Mouse (Mus musculus) CH12.LX (cell line): Measurements from ENCODE around the gene Fam186a. TPM values are rescaled to one million over a fixed set of nuclear protein-coding genes. Genes with fewer than 3 reads are reported as not detected.
"Not testable (repeated sequence)": the region's sequence is repeated elsewhere in the genome, so short reads cannot be mapped to it uniquely, and the experiment has no call there.

Source experiments
- DNase-seq: peaks from one replicate; pipeline ENCODE4 v3.0.0-alpha.2; 2013; ENCODE audit errors: extremely low read depth
- H3K27ac ChIP-seq: 2 replicates; pipeline ENCODE4 v1.5.1; 2012; ENCODE audit warnings: low read depth, mild to moderate bottlenecking, control low read depth, moderate library complexity; ENCODE audit not compliant: insufficient read depth
- H3K27me3 ChIP-seq: replicated peaks from 2 replicates; pipeline ENCODE3; 2012; ENCODE audit warnings: inconsistent platforms
- H3K36me3 ChIP-seq, 2 experiments: replicated peaks in 1 of 2; 2 replicates each; pipeline versions ENCODE3 to v1.6.1; 2012; ENCODE audit warnings: inconsistent platforms in 1 of 2, low read length in 1 of 2, mild to moderate bottlenecking in 1 of 2, mixed read lengths in 1 of 2, moderate library complexity in 1 of 2; ENCODE audit not compliant: control insufficient read depth in 1 of 2, insufficient read depth in 1 of 2
- H3K4me1 ChIP-seq, 2 experiments: 2 replicates each; pipeline ENCODE4 v1.6.1; 2012; ENCODE audit warnings: inconsistent platforms in 1 of 2, moderate library complexity in 1 of 2; ENCODE audit not compliant: insufficient read depth in 2 of 2, control insufficient read depth in 1 of 2
- H3K4me2 ChIP-seq: 2 replicates; pipeline ENCODE4 v1.6.1; 2012; ENCODE audit warnings: low read depth, mild to moderate bottlenecking, control low read depth; ENCODE audit not compliant: poor library complexity, insufficient read depth, severe bottlenecking
- H3K4me3 ChIP-seq, 3 experiments: fragments of 150-350 bp in 1 of 3; sonication (generic) in 1 of 3; replicated peaks in 1 of 3; 2 replicates each; pipeline versions ENCODE3 to v1.5.1; 2011 to 2012; ENCODE audit warnings: low read depth in 2 of 3, low read length in 2 of 3, mild to moderate bottlenecking in 2 of 3, moderate library complexity in 2 of 3, control low read depth in 1 of 3, improper control_type of control experiment in 1 of 3, inconsistent platforms in 1 of 3, mixed read lengths in 1 of 3; ENCODE audit not compliant: poor library complexity in 1 of 3
- H3K79me2 ChIP-seq: replicated peaks from 2 replicates; pipeline ENCODE4 v1.6.1; 2012; ENCODE audit warnings: mild to moderate bottlenecking, moderate library complexity; ENCODE audit not compliant: control insufficient read depth, poor library complexity, insufficient read depth, severe bottlenecking; ENCODE audit errors: extremely low read depth
- H3K9ac ChIP-seq: 2 replicates; pipeline ENCODE4 v1.6.1; 2012; ENCODE audit warnings: low read depth, mild to moderate bottlenecking, control low read depth, moderate library complexity; ENCODE audit not compliant: insufficient read depth
- H3K9me3 ChIP-seq: replicated peaks from 2 replicates; pipeline ENCODE3; 2012; ENCODE audit warnings: low read length, inconsistent platforms, mixed read lengths
- CHD1 ChIP-seq: IDR thresholded peaks from 2 replicates; pipeline ENCODE4 v1.6.1; 2012; ENCODE audit warnings: low read depth, low read length, improper control_type of control experiment, inconsistent platforms
- CHD2 ChIP-seq: IDR thresholded peaks from 2 replicates; pipeline ENCODE4 v1.6.1; 2011; ENCODE audit warnings: low read length, improper control_type of control experiment
- CTCF ChIP-seq, 2 experiments: IDR thresholded peaks in 1 of 2; conservative IDR thresholded peaks in 1 of 2; 2 replicates each; pipeline ENCODE4 v1.5.1; 2011 to 2012; ENCODE audit warnings: low read depth in 2 of 2, low read length in 2 of 2, improper control_type of control experiment in 1 of 2, inconsistent platforms in 1 of 2, mild to moderate bottlenecking in 1 of 2, moderate library complexity in 1 of 2
- ELF1 ChIP-seq: IDR thresholded peaks from 2 replicates; pipeline ENCODE4 v1.6.1; 2014; ENCODE audit warnings: low read depth, mild to moderate bottlenecking, inconsistent platforms, low read length, improper control_type of control experiment
- HCFC1 ChIP-seq: IDR thresholded peaks from 2 replicates; pipeline ENCODE4 v1.6.1; 2012; ENCODE audit warnings: low read depth, mild to moderate bottlenecking, inconsistent platforms, low read length, improper control_type of control experiment
- IRF4 ChIP-seq: IDR thresholded peaks from 2 replicates; pipeline ENCODE4 v1.6.1; 2014; ENCODE audit warnings: low read depth, mild to moderate bottlenecking, inconsistent platforms, low read length, improper control_type of control experiment
- JUN ChIP-seq: IDR thresholded peaks from 2 replicates; pipeline ENCODE4 v1.6.1; 2011; ENCODE audit warnings: low read depth, mild to moderate bottlenecking, low read length, improper control_type of control experiment, moderate library complexity; ENCODE audit not compliant: insufficient read depth
- JUND ChIP-seq: conservative IDR thresholded peaks from 2 replicates; pipeline ENCODE4 v1.6.1; 2011; ENCODE audit warnings: low read depth, low read length, improper control_type of control experiment
- PAX5 ChIP-seq: IDR thresholded peaks from 2 replicates; pipeline ENCODE4 v1.6.1; 2012; ENCODE audit warnings: low read length, inconsistent platforms, mixed read lengths
- POLR2A ChIP-seq: IDR thresholded peaks from 2 replicates; pipeline ENCODE4 v1.6.1; 2011; ENCODE audit warnings: low read depth, mild to moderate bottlenecking, improper control_type of control experiment, low read length
- RAD21 ChIP-seq: IDR thresholded peaks from 2 replicates; pipeline ENCODE4 v1.6.1; 2011; ENCODE audit warnings: low read depth, mild to moderate bottlenecking, low read length, improper control_type of control experiment, moderate library complexity
- SIN3A ChIP-seq: IDR thresholded peaks from 2 replicates; pipeline ENCODE4 v1.6.1; 2012; ENCODE audit warnings: low read length, improper control_type of control experiment, inconsistent platforms
- SMC3 ChIP-seq: IDR thresholded peaks from 2 replicates; pipeline ENCODE4 v1.6.1; 2011; ENCODE audit warnings: low read depth, low read length, improper control_type of control experiment
- TCF12 ChIP-seq: IDR thresholded peaks from 2 replicates; pipeline ENCODE4 v1.6.1; 2014; ENCODE audit warnings: low read depth, mild to moderate bottlenecking, inconsistent platforms, low read length, improper control_type of control experiment
- USF2 ChIP-seq: conservative IDR thresholded peaks from 2 replicates; pipeline ENCODE4 v1.6.1; 2011; ENCODE audit warnings: low read depth, low read length, improper control_type of control experiment
- ZMIZ1 ChIP-seq: IDR thresholded peaks from 2 replicates; pipeline ENCODE4 v1.6.1; 2012; ENCODE audit warnings: low read depth, mild to moderate bottlenecking, inconsistent platforms, low read length, improper control_type of control experiment
- ZNF384 ChIP-seq: IDR thresholded peaks from 2 replicates; pipeline ENCODE4 v1.6.1; 2012; ENCODE audit warnings: low read depth, low read length, improper control_type of control experiment, inconsistent platforms
- dilution Hi-C: fragments of 300-500 bp; cut with MboI; formaldehyde crosslinking; loops from 2 replicates; pipeline ENCODE4 v1.14.3; 2020; ENCODE audit warnings: low sequenced_read_pairs; ENCODE audit not compliant: extremely low pct_unique_long_range_greater_than_20kb, extremely low pct_ligation_motif_present
- in situ Hi-C: fragments of 300-500 bp; cut with MboI; formaldehyde crosslinking; loops from 3 replicates; pipeline ENCODE4 v1.14.3; 2019; ENCODE audit warnings: low sequenced_read_pairs, low pct_ligation_motif_present, low pct_unique_long_range_greater_than_20kb, mixed read lengths
- polyA plus RNA-seq: library from polyadenylated mRNA; unstranded; fragments of >175 nt; gene quantifications from 2 replicates; pipeline ENCODE4 v1.2.1, GENCODE M21; 2012; ENCODE audit warnings: low read depth; ENCODE audit not compliant: insufficient read length
- total RNA-seq, 2 experiments: library from RNA; depleted of rRNA; stranded (reverse); fragments of 300-350 nt in 1 of 2; fragments of >200 nt in 1 of 2; gene quantifications; 2 replicates each; pipeline ENCODE4 v1.2.3; 2012 to 2014

The Fam186a gene
- total and polyA plus RNA-seq, 3 experiments: not detected

- Histone ChIP-seq H3K36me3 (no peaks in the 10 kb centered on the region), H3K9ac (no peak overlapping the region), H3K27ac (no peak overlapping the region), H3K4me3 (no peak overlapping the region), H3K9me3 (no peaks in the 10 kb centered on the region), H3K79me2 (no peaks in the 10 kb centered on the region), H3K4me1 (peaks cover under 1 to 8% of the 10 kb centered on the region in 2 experiments; a peak in 2 of 4 replicates), H3K4me2 (no peak overlapping the region), H3K27me3 (no peaks in the 10 kb centered on the region)
- in situ Hi-C loops (no loop called here), dilution Hi-C loops (no loop called here)
- DNase-seq: no peak
- TF ChIP-seq ZMIZ1 (no peak), CHD1 (no peak), PAX5 (no peak), JUN (no peak), TCF12 (no peak), HCFC1 (no peak), CHD2 (no peak), RAD21 (no peak), SIN3A (no peak), JUND (no peak), IRF4 (no peak), ELF1 (no peak), USF2 (no peak), POLR2A (no peak)
These were observed 55.1 kb downstream of the Fam186a start for GRCm38 (mm10) chr15:99911785-99912184.

GRCm38 (mm10) chr15:99909339-99909996 is 57.4 kb downstream of the Fam186a start:
- H3K4me3 ChIP-seq, H3K27me3 ChIP-seq, H3K27ac ChIP-seq, H3K79me2 ChIP-seq, dilution Hi-C loops, H3K4me2 ChIP-seq, H3K9me3 ChIP-seq: not testable (repeated sequence)
- in situ Hi-C loops: loop anchor here (5.0 kb wide), 1 partner anchor 182 kb away; the partner anchor contains the start of gene Cox14
- peak; percentile 34 for DNase-seq
- TF ChIP-seq ZNF384 (peak; percentile 96), SMC3 (peak; percentile 48), CTCF (conservative IDR thresholded peaks at IDR 0.05 in 1 of 2, IDR thresholded peaks at IDR 0.05 in 1 of 2; ENCODE audit: low read depth in 2 of 2, low read length in 2 of 2) (peak; percentile 49 to 69), RAD21 (peak; percentile 40)
- TF ChIP-seq, all 38 proteins: peak for 4; not testable (repeated sequence) for 34
- H3K4me1 ChIP-seq, H3K9ac ChIP-seq, H3K36me3 ChIP-seq: not testable (repeated sequence)
